Mouse (Mus musculus): Measurements from ENCODE around the gene Zfp619.
"Not testable (repeated sequence)": the region's sequence is repeated elsewhere in the genome, so short reads cannot be mapped to it uniquely, and the experiment has no call there.

Zfp619 gene

GRCm38 (mm10) chr7:39589044-39589443 is 71.5 kb downstream of the Zfp619 start:
- DNase-seq (ENCODE audit: low spot score in 2 of 2), result not testable (repeated sequence)
